Mouse (Mus musculus) stomach, embryonic 15.5 days (tissue): Measurements from ENCODE around the gene Tox4. TPM values are rescaled to one million over a fixed set of nuclear protein-coding genes. Genes with fewer than 3 reads are reported as not detected.
A peak's percentile ranks its signal among the peaks of the same experiment; 100 is the strongest.
"Not testable (repeated sequence)": the region's sequence is repeated elsewhere in the genome, so short reads cannot be mapped to it uniquely, and the experiment has no call there.

Experiments used
- ATAC-seq: fragments of 200-750 bp; cut with Nextera tagmentation; 2 replicates; pipeline ENCODE4 v1.8.0; 2017; ENCODE audit warnings: low read depth, moderate number of reproducible peaks, moderate TSS enrichment; ENCODE audit not compliant: insufficient read depth, low FRiP score
- H3K27ac ChIP-seq: fragments of 300-500 bp; sonication (generic); 2 replicates; pipeline ENCODE4 v1.5.1; 2015; ENCODE audit warnings: mild to moderate bottlenecking, inconsistent platforms
- H3K27me3 ChIP-seq: fragments of 300-500 bp; sonication (generic); replicated peaks from 2 replicates; pipeline ENCODE4 v1.6.1; 2015; ENCODE audit warnings: inconsistent platforms
- H3K36me3 ChIP-seq: fragments of 300-500 bp; sonication (generic); 2 replicates; pipeline ENCODE4 v1.6.1; 2015; ENCODE audit warnings: inconsistent platforms
- H3K4me1 ChIP-seq: fragments of 300-500 bp; sonication (generic); 2 replicates; pipeline ENCODE4 v1.6.1; 2015; ENCODE audit warnings: inconsistent platforms
- H3K4me2 ChIP-seq: fragments of 300-500 bp; sonication (generic); 2 replicates; pipeline ENCODE4 v1.6.1; 2015; ENCODE audit warnings: mild to moderate bottlenecking, inconsistent platforms
- H3K4me3 ChIP-seq: fragments of 300-500 bp; sonication (generic); replicated peaks from 2 replicates; pipeline ENCODE4 v1.5.1; 2015; ENCODE audit warnings: inconsistent platforms
- H3K9ac ChIP-seq: fragments of 300-500 bp; sonication (generic); 2 replicates; pipeline ENCODE4 v1.6.1; 2015; ENCODE audit warnings: inconsistent platforms
- H3K9me3 ChIP-seq: fragments of 300-500 bp; sonication (generic); 2 replicates; pipeline ENCODE4 v1.6.1; 2016; ENCODE audit warnings: inconsistent platforms
- WGBS: fragments of 180-500 bp; shearing (Covaris S2); methylation state at CpG from one replicate; pipeline ENCODE4 v1.1.7; 2015; 5-methylcytosine and 5-hydroxymethylcytosine counted together
- polyA plus RNA-seq: library from polyadenylated mRNA; unstranded; fragments of >200 nt; fragmentation: Nextera tagmentation; extraction: Ambion mirVana; gene quantifications from 2 replicates; pipeline ENCODE4 v1.2.1, GENCODE M21; 2015

Tox4 gene
- polyA plus RNA-seq, 1 experiment from 2014 or later: 35.5 TPM

GRCm38 (mm10) chr14:52279747-52280120 lies 788 bp downstream of the Tox4 start:
- H3K27me3 ChIP-seq: no peaks in the 10 kb centered on the region
- peak overlapping the region; percentile 61 for H3K9ac ChIP-seq
- ATAC-seq: no peak
- H3K9me3 ChIP-seq: no peaks in the 10 kb centered on the region
- peak overlapping the region; percentile 83 for H3K27ac ChIP-seq
- H3K4me2 ChIP-seq: peak overlapping the region; percentile 61
- whole genome bisulfite sequencing: under 1% methylated on average over 21 of the region's 21 CpGs
- peak overlapping the region; percentile 94 for H3K4me3 ChIP-seq
- H3K4me1 ChIP-seq: 0 out of 2 replicates have a peak, but pooled peaks cover 3% of the 10 kb centered on the region
- H3K36me3 ChIP-seq: no peaks in the 10 kb centered on the region

DNA sequence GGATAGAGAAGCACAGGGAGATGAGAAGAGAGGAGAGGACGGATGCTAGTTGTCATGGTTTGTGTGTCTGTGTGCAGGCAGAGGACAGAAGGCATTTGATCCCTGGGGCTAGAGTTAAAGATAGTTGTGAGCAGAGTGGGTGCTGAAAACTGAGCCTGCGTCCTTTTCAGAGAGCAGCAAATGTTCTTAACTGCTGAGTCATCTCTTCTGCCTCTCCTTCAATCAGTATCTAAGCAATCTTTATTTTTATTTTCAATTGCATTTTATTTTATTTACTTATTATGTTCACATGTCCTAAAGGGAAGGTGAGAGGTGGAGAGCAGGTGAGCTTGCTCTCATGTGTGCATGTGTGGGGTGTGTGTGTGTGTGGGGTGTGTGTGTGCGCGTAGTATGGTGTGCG lies 4.7 kb downstream of the Tox4 start:
- H3K9ac ChIP-seq: no peak overlapping the region
- no peak overlapping the region for H3K27ac ChIP-seq
- H3K4me3 ChIP-seq: no peak overlapping the region
- WGBS: 95% methylated on average over 5 of the region's 5 CpGs
- 0 out of 2 replicates have a peak, but pooled peaks cover 3% of the 10 kb centered on the region for H3K4me1 ChIP-seq
- H3K36me3 ChIP-seq: peaks cover 12% of the 10 kb centered on the region
- no peak overlapping the region for H3K4me2 ChIP-seq
- no peak for ATAC-seq
- no peaks in the 10 kb centered on the region for H3K9me3 ChIP-seq
- H3K27me3 ChIP-seq: no peaks in the 10 kb centered on the region

DNA sequence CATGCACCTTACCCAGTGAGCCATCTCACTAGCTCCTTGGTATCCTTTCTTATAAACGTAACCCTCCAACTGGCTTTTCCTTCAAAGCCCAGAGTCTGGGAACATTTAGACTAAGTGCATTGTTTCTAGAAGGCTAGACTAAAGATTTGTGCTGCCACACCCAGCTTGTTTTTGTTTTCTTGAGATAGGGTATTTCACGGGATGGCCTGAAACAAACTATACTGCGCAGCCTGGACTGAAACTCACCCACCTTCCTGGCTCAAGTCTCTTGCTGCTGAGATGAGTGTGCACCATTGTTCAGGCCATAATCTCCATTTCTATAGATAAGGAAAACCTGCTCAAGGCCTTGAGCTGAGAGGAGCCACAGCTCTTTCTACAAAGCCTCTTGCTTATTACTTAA lies 5.2 kb downstream of the Tox4 start:
- no peak overlapping the region for H3K4me3 ChIP-seq
- 0 out of 2 replicates have a peak, but pooled peaks cover 3% of the 10 kb centered on the region for H3K4me1 ChIP-seq
- H3K9me3 ChIP-seq: no peaks in the 10 kb centered on the region
- no peak overlapping the region for H3K27ac ChIP-seq
- ATAC-seq: no peak
- no peak overlapping the region for H3K4me2 ChIP-seq
- H3K9ac ChIP-seq: no peak overlapping the region
- 84% methylated on average over 3 of the region's 3 CpGs for WGBS
- H3K36me3 ChIP-seq: peaks cover 12% of the 10 kb centered on the region
- no peaks in the 10 kb centered on the region for H3K27me3 ChIP-seq

GRCm38 (mm10) chr14:52295558-52296264 lies 16.8 kb downstream of the Tox4 start:
- Histone ChIP-seq H3K9ac (no peak overlapping the region), H3K4me2 (no peak overlapping the region), H3K4me3 (no peak overlapping the region), H3K27me3 (no peaks in the 10 kb centered on the region), H3K9me3 (no peaks in the 10 kb centered on the region), H3K36me3 (peaks cover 48% of the 10 kb centered on the region), H3K27ac (no peak overlapping the region), H3K4me1 (no peaks in the 10 kb centered on the region)
- ATAC-seq: no peak
- 71% methylated on average over 6 of the region's 6 CpGs for WGBS

- H3K4me3 ChIP-seq, H3K27me3 ChIP-seq, ATAC-seq, H3K9ac ChIP-seq, H3K4me1 ChIP-seq, H3K27ac ChIP-seq, H3K9me3 ChIP-seq: not testable (repeated sequence)
- Histone ChIP-seq H3K36me3 (peaks cover 12% of the 10 kb centered on the region), H3K4me2 (peak overlapping the region; percentile 60; the same call in 1 of the 2 replicates)
- WGBS: 90% methylated on average over 3 of the region's 3 CpGs
Measured at GRCm38 (mm10) chr14:52303517-52303916, 24.6 kb downstream of the Tox4 start.

DNA sequence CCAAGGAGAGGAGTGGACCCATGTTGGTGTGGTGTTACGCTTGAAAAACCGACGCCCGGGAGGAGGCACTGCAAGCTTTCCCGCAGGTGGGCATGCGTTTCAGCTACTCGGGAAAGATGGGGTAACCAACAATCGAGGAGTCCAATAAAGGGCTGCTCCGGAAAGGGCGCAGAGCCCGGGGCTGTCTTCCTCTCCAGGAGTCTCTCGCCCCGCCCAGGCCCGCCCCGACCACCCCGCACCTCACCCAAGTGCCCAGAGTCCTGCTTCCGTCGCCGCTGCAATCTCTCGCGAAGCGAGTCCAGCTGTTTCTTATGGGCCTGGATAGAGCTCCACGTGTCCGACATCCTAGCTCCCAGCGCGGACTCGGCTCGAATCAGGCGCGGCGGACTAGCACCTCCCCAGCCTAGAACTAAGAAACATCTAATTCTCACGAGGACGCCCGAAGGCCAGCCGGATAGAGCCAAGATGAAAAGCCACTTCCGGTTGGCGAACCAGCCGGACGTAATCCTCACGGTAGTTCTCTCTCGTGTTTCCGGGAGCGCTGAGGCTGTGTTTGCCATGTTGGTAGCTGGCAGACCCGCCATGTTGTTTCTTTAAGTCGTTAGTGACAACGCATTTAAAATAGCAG lies 25.8 kb downstream of the Tox4 start, which contains the start of gene Mettl3:
TSS of gene Mettl3 (minus strand) at position 485 of the 628 bp plus-strand sequence.
- peak within 1 kb of the TSS; percentile 97 for H3K27ac ChIP-seq
- peaks cover 5% of the 10 kb centered on the region for H3K36me3 ChIP-seq
- H3K4me3 ChIP-seq: peak within 1 kb of the TSS; percentile 72
- peak within 1 kb of the TSS; percentile 60 for H3K9ac ChIP-seq
- WGBS: under 1% methylated on average over 46 of the region's 46 CpGs
- H3K27me3 ChIP-seq: no peaks in the 10 kb centered on the region
- no peaks in the 10 kb centered on the region for H3K4me1 ChIP-seq
- peak; percentile 96 for ATAC-seq
- H3K4me2 ChIP-seq: peak within 1 kb of the TSS; percentile 60
- H3K9me3 ChIP-seq: no peaks in the 10 kb centered on the region

DNA sequence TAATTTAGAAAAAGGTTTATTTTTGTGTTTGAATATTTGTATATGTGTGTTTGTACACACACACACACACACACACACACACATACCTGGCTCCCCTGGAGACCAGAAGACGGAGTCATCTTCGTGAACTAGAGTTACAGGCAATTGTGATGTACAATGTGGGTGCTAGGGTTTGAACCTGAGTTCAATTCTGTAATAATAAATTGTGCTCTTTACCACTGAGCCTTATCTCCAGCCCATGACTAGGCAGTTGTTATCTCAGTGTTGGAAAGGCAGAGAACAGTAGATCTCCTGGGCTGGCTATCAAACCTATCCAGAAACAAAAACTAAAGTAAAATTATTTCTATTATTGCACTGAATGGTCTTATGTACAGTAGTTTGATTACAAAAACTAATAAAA lies 27.2 kb downstream of the Tox4 start:
- H3K27ac ChIP-seq: no peak overlapping the region
- H3K4me1 ChIP-seq: no peaks in the 10 kb centered on the region
- H3K9me3 ChIP-seq: no peaks in the 10 kb centered on the region
- H3K9ac ChIP-seq: no peak overlapping the region
- 93% methylated on average over 2 of the region's 2 CpGs for WGBS
- ATAC-seq: no peak
- H3K4me2 ChIP-seq: no peak overlapping the region
- H3K36me3 ChIP-seq: no peaks in the 10 kb centered on the region
- H3K4me3 ChIP-seq: no peak overlapping the region
- no peaks in the 10 kb centered on the region for H3K27me3 ChIP-seq

DNA sequence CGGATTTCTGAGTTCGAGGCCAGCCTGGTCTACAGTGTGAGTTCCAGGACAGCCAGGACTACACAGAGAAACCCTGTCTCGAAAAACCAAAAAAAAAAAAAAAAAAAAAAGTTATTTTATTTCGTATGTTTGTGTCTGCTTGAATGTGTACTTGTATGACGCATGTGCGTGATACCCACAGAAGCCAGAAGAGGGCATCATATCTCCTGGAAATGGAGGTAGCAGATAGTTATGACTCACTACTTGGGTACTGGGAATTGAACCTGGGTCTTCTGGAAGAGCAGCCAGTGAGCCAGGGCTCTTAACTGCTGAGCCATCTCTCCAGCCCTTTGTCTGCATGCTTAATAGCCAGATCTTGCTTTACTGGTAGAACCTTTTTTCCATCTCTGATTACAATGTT lies 31.4 kb downstream of the Tox4 start:
- WGBS: 88% methylated on average over 6 of the region's 6 CpGs

DNA sequence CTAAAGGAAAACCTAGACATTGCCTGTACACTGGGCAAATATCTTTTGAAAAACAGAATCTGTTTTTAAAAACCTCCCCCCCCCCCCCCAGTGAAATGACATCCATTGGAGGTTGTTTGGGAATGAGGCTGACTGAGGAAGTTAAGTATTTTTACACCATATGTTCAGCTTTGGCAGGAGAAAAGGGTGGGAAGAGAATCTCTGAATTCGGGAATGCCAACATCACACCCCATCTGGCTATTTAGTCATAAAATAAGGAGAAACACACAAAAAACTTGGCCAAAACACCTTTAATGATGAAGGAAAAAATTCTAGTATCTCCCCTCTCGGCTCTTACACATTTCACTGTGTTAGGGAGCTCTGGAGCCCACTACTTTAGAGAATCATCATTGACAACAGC lies 32.0 kb downstream of the Tox4 start:
- H3K27ac ChIP-seq: no peak overlapping the region
- no peak overlapping the region for H3K4me2 ChIP-seq
- H3K4me3 ChIP-seq: no peak overlapping the region
- no peak for ATAC-seq
- H3K27me3 ChIP-seq: no peaks in the 10 kb centered on the region
- H3K4me1 ChIP-seq: peaks cover 17% of the 10 kb centered on the region
- H3K9ac ChIP-seq: no peak overlapping the region
- H3K9me3 ChIP-seq: no peaks in the 10 kb centered on the region
- 82% methylated on average over 2 of the region's 2 CpGs for WGBS
- peaks cover 25% of the 10 kb centered on the region for H3K36me3 ChIP-seq

More for the DNA sequence above, 31.4 kb downstream of the Tox4 start:
- H3K9ac ChIP-seq, H3K4me2 ChIP-seq, ATAC-seq, H3K4me3 ChIP-seq, H3K27me3 ChIP-seq, H3K27ac ChIP-seq, H3K9me3 ChIP-seq: not testable (repeated sequence)
- Histone ChIP-seq H3K4me1 (peaks cover 16% of the 10 kb centered on the region), H3K36me3 (peaks cover 25% of the 10 kb centered on the region)

- ATAC-seq: no peak
- Histone ChIP-seq H3K4me1 (peaks cover 25% of the 10 kb centered on the region), H3K9me3 (no peaks in the 10 kb centered on the region), H3K4me2 (peak overlapping the region; percentile 82), H3K36me3 (peaks cover 25% of the 10 kb centered on the region), H3K27ac (no peak overlapping the region), H3K4me3 (no peak overlapping the region), H3K27me3 (no peaks in the 10 kb centered on the region), H3K9ac (no peak overlapping the region)
- WGBS: 84% methylated on average over 26 of the region's 26 CpGs
Measured at GRCm38 (mm10) chr14:52313931-52314807, 35.2 kb downstream of the Tox4 start.

DNA sequence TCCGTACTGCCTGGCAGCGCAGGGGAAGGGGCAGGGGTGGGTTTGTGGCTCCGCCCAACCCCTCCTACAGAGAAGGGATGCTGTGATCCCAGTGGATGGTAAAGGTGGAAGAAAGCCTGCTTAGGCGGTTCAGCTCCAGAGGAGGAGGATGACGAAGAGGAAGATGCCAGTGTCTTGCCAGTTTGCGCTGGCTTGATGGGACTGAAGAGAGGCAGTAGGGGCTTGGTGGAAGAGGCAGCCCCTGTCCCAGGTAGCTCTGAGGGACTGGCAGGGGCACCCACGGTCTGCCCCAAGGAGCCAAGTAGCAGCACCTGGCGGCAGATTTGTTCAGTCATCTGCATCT lies 35.8 kb downstream of the Tox4 start:
- H3K36me3 ChIP-seq: peaks cover 25% of the 10 kb centered on the region
- no peak for ATAC-seq
- no peaks in the 10 kb centered on the region for H3K9me3 ChIP-seq
- H3K4me1 ChIP-seq: peaks cover 25% of the 10 kb centered on the region
- H3K27ac ChIP-seq: no peak overlapping the region
- H3K9ac ChIP-seq: no peak overlapping the region
- H3K27me3 ChIP-seq: no peaks in the 10 kb centered on the region
- H3K4me3 ChIP-seq: peak overlapping the region; percentile 77; the same call in 1 of the 2 replicates
- H3K4me2 ChIP-seq: peak overlapping the region; percentile 82
- WGBS: 51% methylated on average over 8 of the region's 8 CpGs
